Mouse (Mus musculus) ES-E14 (cell line): Measurements from ENCODE around the gene Litaf. TPM values are rescaled to one million over a fixed set of nuclear protein-coding genes. Genes with fewer than 3 reads are reported as not detected.

Source experiments
- DNase-seq: peaks from one replicate; pipeline ENCODE4 v3.0.0-alpha.2; 2013; ENCODE audit warnings: low read depth, low spot score
- H3K27ac ChIP-seq: 2 replicates; pipeline ENCODE4 v1.5.1; 2012; ENCODE audit warnings: low read depth, mild to moderate bottlenecking, low read length, moderate library complexity, mixed read lengths; ENCODE audit not compliant: poor library complexity, insufficient read depth, severe bottlenecking
- H3K36me3 ChIP-seq: 2 replicates; pipeline ENCODE4 v1.6.1; 2012; ENCODE audit warnings: mild to moderate bottlenecking, low read length, moderate library complexity, mixed read lengths; ENCODE audit not compliant: control insufficient read depth, poor library complexity, insufficient read depth, severe bottlenecking
- H3K4me1 ChIP-seq, 2 experiments: fragments of 150-350 bp in 1 of 2; sonication (generic) in 1 of 2; 2 replicates each; pipeline ENCODE4 v1.6.1; 2012; ENCODE audit warnings: low read length in 2 of 2, mild to moderate bottlenecking in 1 of 2, mixed read lengths in 1 of 2; ENCODE audit not compliant: control insufficient read depth in 2 of 2, insufficient read depth in 2 of 2, poor library complexity in 1 of 2
- H3K4me3 ChIP-seq, 2 experiments: fragments of 150-350 bp in 1 of 2; sonication (generic) in 1 of 2; 2 replicates each; pipeline ENCODE4 v1.5.1; 2012; ENCODE audit warnings: low read length in 2 of 2, low read depth in 1 of 2, mild to moderate bottlenecking in 1 of 2, mixed read lengths in 1 of 2; ENCODE audit not compliant: insufficient read depth in 1 of 2, poor library complexity in 1 of 2, severe bottlenecking in 1 of 2
- H3K9ac ChIP-seq: 2 replicates; pipeline ENCODE4 v1.6.1; 2012; ENCODE audit warnings: low read depth, mild to moderate bottlenecking, low read length, mixed read lengths; ENCODE audit not compliant: poor library complexity, insufficient read depth, severe bottlenecking
- H3K9me3 ChIP-seq: fragments of 150-350 bp; sonication (generic); 2 replicates; pipeline ENCODE4 v1.6.1; 2012; ENCODE audit warnings: low read depth, mild to moderate bottlenecking, low read length; ENCODE audit not compliant: control insufficient read depth, insufficient read depth
- CHD2 ChIP-seq: IDR thresholded peaks from 2 replicates; pipeline ENCODE4 v1.6.1; 2014; ENCODE audit warnings: mild to moderate bottlenecking, low read depth, low read length, inconsistent platforms
- HCFC1 ChIP-seq: IDR thresholded peaks from 2 replicates; pipeline ENCODE4 v1.6.1; 2012; ENCODE audit warnings: low read length, inconsistent platforms, borderline replicate concordance; ENCODE audit not compliant: insufficient read depth
- MAFK ChIP-seq: IDR thresholded peaks from 2 replicates; pipeline ENCODE4 v1.6.1; 2014; ENCODE audit warnings: mild to moderate bottlenecking, low read depth, low read length, inconsistent platforms; ENCODE audit not compliant: insufficient read depth
- ZC3H11A ChIP-seq: IDR thresholded peaks from 2 replicates; pipeline ENCODE4 v1.6.1; 2012; ENCODE audit warnings: low read depth, mild to moderate bottlenecking, inconsistent platforms, low read length, borderline replicate concordance
- ZNF384 ChIP-seq: IDR thresholded peaks from 2 replicates; pipeline ENCODE4 v1.6.1; 2012; ENCODE audit warnings: low read depth, low read length, inconsistent platforms
- in situ Hi-C, 2 experiments: fragments of 600-800 bp; cut with MboI; formaldehyde crosslinking; loops; one replicate each; pipeline ENCODE4 v1.15.1; 2025; ENCODE audit warnings: low sequenced_read_pairs in 2 of 2, inconsistent platforms in 1 of 2; ENCODE audit not compliant: unreplicated experiment in 2 of 2
- total RNA-seq: library from RNA; depleted of rRNA; stranded (reverse); fragments of 300-350 nt; gene quantifications from 2 replicates; pipeline ENCODE4 v1.2.3, GENCODE M21; 2012

Litaf gene
- total RNA-seq, 1 experiment: 25.9 TPM

- Histone ChIP-seq H3K9me3 (no peaks in the 10 kb centered on the region), H3K36me3 (no peaks in the 10 kb centered on the region), H3K27ac (no peak within 1 kb of the TSS), H3K4me1 (no peaks in the 10 kb centered on the region), H3K4me3 (no peak within 1 kb of the TSS), H3K9ac (no peak within 1 kb of the TSS)
- no peak for DNase-seq
- TF ChIP-seq ZC3H11A (no peak), ZNF384 (no peak), MAFK (no peak), CHD2 (no peak), HCFC1 (no peak)
- in situ Hi-C loops: no loop called here
Measured at GRCm38 (mm10) chr16:11060645-11061044, 5.3 kb downstream of the Litaf start, which contains the start of gene Snn. Snn (plus strand) TSS chr16:11060945.

DNA sequence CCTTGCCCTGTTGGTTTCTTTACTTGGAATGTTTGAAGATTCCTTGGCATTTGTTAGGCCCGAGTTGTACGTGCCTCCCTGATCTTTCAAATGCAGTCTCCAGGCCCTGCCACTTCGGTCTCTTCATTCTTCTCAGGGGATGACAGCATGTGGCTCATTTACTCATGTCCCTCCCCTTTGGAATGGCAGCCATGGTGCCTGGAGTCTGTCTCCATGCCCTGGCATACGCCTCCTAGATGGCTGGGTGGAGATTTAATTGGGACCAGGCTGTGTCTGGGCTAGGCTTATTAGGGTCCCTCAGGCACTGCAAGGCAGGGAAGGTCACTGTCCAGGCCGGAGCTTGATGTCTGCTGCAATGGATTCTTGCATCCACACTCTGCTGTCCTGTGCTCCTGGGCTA lies 10.0 kb downstream of the Litaf start:
- no peak for DNase-seq
- in situ Hi-C loops: no loop called here
- Histone ChIP-seq H3K36me3 (no peaks in the 10 kb centered on the region), H3K9ac (no peak overlapping the region), H3K9me3 (no peaks in the 10 kb centered on the region), H3K4me1 (peaks cover 0 to 2% of the 10 kb centered on the region in 2 experiments; a peak in 1 of 4 replicates), H3K4me3 (no peak overlapping the region), H3K27ac (no peak overlapping the region)
- no peak for TF ChIP-seq HCFC1
- TF ChIP-seq ZNF384: no peak
- TF ChIP-seq CHD2: no peak
- TF ChIP-seq MAFK: no peak
- no peak for TF ChIP-seq ZC3H11A

- in situ Hi-C loops: no loop called here
- H3K36me3 ChIP-seq: no peaks in the 10 kb centered on the region
Measured at GRCm38 (mm10) chr16:11054871-11055270, 11.1 kb downstream of the Litaf start.

DNA sequence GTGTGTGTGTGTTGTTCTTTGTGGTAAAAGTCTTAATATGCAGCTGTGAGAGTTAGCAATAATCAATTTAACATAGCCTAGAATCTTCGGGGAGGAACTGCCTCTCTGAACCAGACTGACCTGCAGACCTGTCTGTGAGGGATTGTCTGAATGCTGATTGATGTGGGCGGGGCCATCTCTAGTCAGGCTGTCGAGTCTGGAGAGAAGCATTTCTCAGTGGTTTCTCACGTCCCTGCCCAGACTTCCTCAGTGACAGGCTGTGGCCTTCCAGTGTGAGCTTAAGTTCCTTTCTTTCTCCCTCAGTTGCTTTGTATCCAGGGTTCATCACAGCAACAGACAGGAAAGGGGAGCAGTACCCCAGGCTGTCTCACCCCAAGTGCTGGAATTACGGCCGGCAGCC lies 11.5 kb downstream of the Litaf start:
- DNase-seq: no peak
- in situ Hi-C loops: no loop called here
- H3K4me1 ChIP-seq: peaks cover 0 to 2% of the 10 kb centered on the region in 2 experiments; a peak in 1 of 4 replicates
- H3K4me3 ChIP-seq: no peak overlapping the region
- no peaks in the 10 kb centered on the region for H3K36me3 ChIP-seq
- no peak overlapping the region for H3K27ac ChIP-seq
- no peaks in the 10 kb centered on the region for H3K9me3 ChIP-seq
- TF ChIP-seq HCFC1 (no peak), CHD2 (no peak), ZNF384 (no peak), MAFK (no peak), ZC3H11A (no peak)
- no peak overlapping the region for H3K9ac ChIP-seq

More at GRCm38 (mm10) chr16:11054871-11055270, 11.1 kb downstream of the Litaf start:
- no peaks in the 10 kb centered on the region for H3K9me3 ChIP-seq
- H3K9ac ChIP-seq: no peak overlapping the region
- no peak overlapping the region for H3K27ac ChIP-seq
- TF ChIP-seq MAFK: no peak
- TF ChIP-seq CHD2: no peak
- TF ChIP-seq ZNF384: no peak
- no peak for TF ChIP-seq ZC3H11A
- no peak for TF ChIP-seq HCFC1
- no peak for DNase-seq
- H3K4me3 ChIP-seq: no peak overlapping the region
- peaks cover 0 to 2% of the 10 kb centered on the region in 2 experiments; a peak in 1 of 4 replicates for H3K4me1 ChIP-seq

DNA sequence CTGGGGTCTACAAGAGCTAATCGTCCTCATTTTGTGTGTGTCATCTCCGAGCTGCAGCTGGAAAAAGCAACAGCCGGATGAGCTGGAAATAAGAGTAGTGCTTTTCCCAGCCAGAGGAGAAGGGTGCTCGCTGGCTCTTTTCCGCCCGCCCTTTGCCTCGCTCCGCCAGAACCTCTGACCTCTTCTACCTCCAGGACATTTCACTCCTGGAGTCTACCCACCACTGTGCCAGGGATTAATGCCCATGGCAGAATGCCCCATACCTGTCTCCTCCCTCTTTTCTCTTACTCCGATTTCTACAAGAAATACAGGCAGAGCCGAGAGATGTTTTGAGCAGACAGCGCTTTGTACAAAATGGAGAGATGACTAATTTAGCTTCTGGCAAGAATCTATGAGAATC lies 14.8 kb downstream of the Litaf start:
- TF ChIP-seq HCFC1 (no peak), ZNF384 (no peak), MAFK (no peak), ZC3H11A (no peak), CHD2 (no peak)
- Histone ChIP-seq H3K36me3 (no peaks in the 10 kb centered on the region), H3K27ac (no peak overlapping the region), H3K4me3 (no peak overlapping the region), H3K4me1 (peaks cover 0 to 2% of the 10 kb centered on the region in 2 experiments; a peak in 1 of 4 replicates), H3K9me3 (no peaks in the 10 kb centered on the region), H3K9ac (no peak overlapping the region)
- DNase-seq: no peak
- in situ Hi-C loops: no loop called here
